Mouse (Mus musculus): ENCODE results near the gene Sirpa.

DNA sequence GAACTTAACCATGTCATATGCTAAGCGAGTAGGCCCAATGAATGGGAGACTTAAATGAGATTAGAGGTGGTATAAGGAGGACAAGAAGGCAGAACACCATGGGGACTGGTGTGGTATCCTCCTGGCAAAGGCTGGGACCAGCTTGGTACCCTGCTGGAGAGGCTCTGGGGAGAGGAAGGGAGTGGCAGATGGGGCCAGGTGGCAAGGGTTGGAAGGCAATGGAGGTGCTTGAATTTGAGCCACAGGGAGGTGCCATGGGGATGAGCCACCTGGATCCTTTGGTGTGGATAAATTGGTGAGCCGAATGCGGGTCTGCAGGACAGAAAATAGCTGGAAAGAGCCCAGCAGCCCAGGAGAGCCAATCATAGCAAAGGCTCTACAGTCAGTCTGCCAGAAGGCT lies 47.7 kb upstream of the Sirpa start:
- no peak for TF ChIP-seq CTCF (IDR thresholded peaks at IDR 0.05; ENCODE audit: control insufficient read depth, insufficient read depth, low read length)
- TF ChIP-seq POLR2A (IDR thresholded peaks at IDR 0.05; ENCODE audit: borderline replicate concordance, control insufficient read depth, low read depth, low read length) = no peak
